ENCODE assay signal across 8 mouse cellular contexts in genomic region chr12:105685001-105685691, GRCm38 (mm10). TPM values are rescaled to one million over a fixed set of nuclear protein-coding genes. Genes with fewer than 3 reads are reported as not detected.
DNase-seq lines count a peak whose midpoint lies in the region; ATAC-seq lines count a peak whose summit lies in the region.

Gene Atg2b (minus strand): TSS chr12:105685211.

- ATAC-seq in megakaryocyte progenitor cell, adult 5-6 weeks (replicated peaks; ENCODE audit: poor library complexity), result peak; percentile 81

- DNase-seq in adipocyte (ENCODE audit: low spot score), result peak; percentile 98
- peak; percentile 100 for DNase-seq in embryo, embryonic 10 days (ENCODE audit: low spot score)
- peak; percentile 95 for DNase-seq in gastrocnemius, postnatal 10 days
- peak; percentile 99 for DNase-seq in induced T-regulatory cell, adult 2 months (ENCODE audit: low read depth)
- peak; percentile 85 to 96 for DNase-seq in left cerebral cortex, adult 9 months (ENCODE audit: low spot score in 2 of 2)
- DNase-seq in right cerebral cortex, postnatal 14 days, result peak; percentile 97
- peak; percentile 92 to 96 for DNase-seq in urinary bladder, postnatal 36 days (ENCODE audit: low spot score in 2 of 2)

RNA-seq across cellular contexts. Expression of gene Atg2b, which starts in this region (rescaled TPM):
- 10 to 100 TPM; 14.9 to 18.7 TPM for total RNA-seq in gastrocnemius, postnatal 10 days (2021)
- 24.0 and 34.3 TPM in 2 replicates for total RNA-seq in megakaryocyte progenitor cell, adult 5-6 weeks (2015)
- 20.2 and 27.1 TPM in 2 replicates for total RNA-seq in megakaryocyte progenitor cell, adult 5-6 weeks (2017)

Comparison
In these comparisons a context has a peak if more than half of its experiments do, and no peak if none do; other contexts are left out.
1. Peak in every context shown above with its lines: DNase-seq and ATAC-seq.